Mouse (Mus musculus) kidney, adult 2 months (tissue): ENCODE data around the gene Irak3.

Experiments used
- CTCF ChIP-seq: fragments of 200-500 bp; conservative IDR thresholded peaks from 2 replicates; pipeline ENCODE4 v1.5.1; 2011; ENCODE audit warnings: low read depth, mild to moderate bottlenecking, control low read depth, low read length, moderate library complexity, mixed read lengths; ENCODE audit not compliant: insufficient read depth, insufficient read length
- POLR2A ChIP-seq: fragments of 200-500 bp; IDR thresholded peaks from one replicate; pipeline ENCODE4 v1.6.1; 2011; ENCODE audit warnings: low read depth, low read length, control low read depth

GRCm38 (mm10) chr10:120246994-120247750 is 45.2 kb upstream of the Irak3 start:
- peak; percentile 36; the same call in 1 of the 2 replicates for TF ChIP-seq CTCF
- no peak for TF ChIP-seq POLR2A
